Mouse (Mus musculus) erythroblast, embryonic 14.5 days (primary cell): Measurements from ENCODE around the gene Gm20870. TPM values are rescaled to one million over a fixed set of nuclear protein-coding genes. Genes with fewer than 3 reads are reported as not detected.
"Not testable (repeated sequence)": the region's sequence is repeated elsewhere in the genome, so short reads cannot be mapped to it uniquely, and the experiment has no call there.

Experiments used
- H3K27me3 ChIP-seq: 2 replicates; pipeline ENCODE4 v1.6.1; 2012; ENCODE audit warnings: inconsistent platforms; ENCODE audit not compliant: control insufficient read depth
- H3K36me3 ChIP-seq: 2 replicates; pipeline ENCODE4 v1.6.1; 2012; ENCODE audit warnings: mild to moderate bottlenecking, inconsistent platforms; ENCODE audit not compliant: control insufficient read depth
- H3K4me1 ChIP-seq: 2 replicates; pipeline ENCODE4 v1.6.1; 2012; ENCODE audit warnings: inconsistent platforms; ENCODE audit not compliant: control insufficient read depth
- H3K4me3 ChIP-seq: replicated peaks from 2 replicates; pipeline ENCODE3; 2012; ENCODE audit warnings: moderate library complexity, mild to moderate bottlenecking, inconsistent platforms
- H3K9me3 ChIP-seq: 2 replicates; pipeline ENCODE4 v1.6.1; 2012; ENCODE audit warnings: low read length, inconsistent platforms, mixed read lengths; ENCODE audit not compliant: control insufficient read depth
- polyA plus RNA-seq: library from polyadenylated mRNA; stranded (reverse); fragments of >175 nt; gene quantifications from 2 replicates; pipeline ENCODE4 v1.2.3, GENCODE M21; 2012

The Gm20870 gene
- polyA plus RNA-seq = not detected in 2 replicates

DNA sequence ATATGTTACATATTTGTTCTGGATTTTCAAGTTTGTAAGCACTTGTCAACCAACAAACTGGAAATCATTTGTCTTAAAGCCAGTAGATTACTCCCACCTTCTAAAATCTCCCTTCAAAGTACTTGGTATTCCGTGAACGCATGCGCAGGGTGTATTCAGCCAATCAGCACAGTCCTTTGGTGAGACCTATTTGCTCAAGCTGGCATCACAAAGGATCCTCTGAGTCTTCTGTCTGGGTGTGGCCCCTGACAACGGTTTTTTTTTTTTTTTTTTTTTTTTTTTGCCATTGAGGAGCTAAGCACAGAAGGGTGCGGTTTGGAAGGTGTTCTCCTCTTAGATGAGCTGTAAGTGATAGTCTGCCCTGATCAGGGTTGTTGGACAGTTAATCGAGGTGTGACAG, at the start of gene Gm20870:
Gm20870 (plus strand) TSS at position 301 of the 400 bp plus-strand sequence.
- not testable (repeated sequence) for H3K27me3 ChIP-seq, H3K4me3 ChIP-seq, H3K36me3 ChIP-seq, H3K9me3 ChIP-seq, H3K4me1 ChIP-seq

Other genes starting within 250 kb of the Gm20870 start
- gene Gm20869, start 222.6 kb upstream of the Gm20870 start, polyA plus RNA-seq = not detected in 2 replicates